Mouse (Mus musculus) heart, postnatal 25 days (tissue): ENCODE measurements around the gene D330045A20Rik. TPM values are rescaled to one million over a fixed set of nuclear protein-coding genes. Genes with fewer than 3 reads are reported as not detected.
"Not testable (repeated sequence)": the region's sequence is repeated elsewhere in the genome, so short reads cannot be mapped to it uniquely, and the experiment has no call there.

Source experiments
- DNase-seq: peaks from one replicate; pipeline ENCODE4 v3.0.0; 2022; ENCODE audit warnings: low spot score
- intact Hi-C: fragments of 180-260 bp; cut with DNase I; formaldehyde crosslinking; loops from one replicate; pipeline ENCODE4 v1.15.1; 2025
- total RNA-seq, 2 experiments: library from RNA; stranded (reverse); gene quantifications; 2 replicates each; pipeline ENCODE4 v1.2.3; 2021

Gene D330045A20Rik
- under 1 TPM in 1 of 2 experiments, not detected in 1; 0.10 TPM for total RNA-seq

- DNase-seq = no peak
- intact Hi-C loops = no loop called here
Measured at GRCm38 (mm10) chrX:139480022-139480894, at the start of gene D330045A20Rik. D330045A20Rik (plus strand) TSS chrX:139480367.

GRCm38 (mm10) chrX:139432550-139432949, 47.6 kb upstream of the D330045A20Rik start:
- intact Hi-C loops = no loop called here

GRCm38 (mm10) chrX:139435202-139435601, 45.0 kb upstream of the D330045A20Rik start:
- no peak for DNase-seq
- intact Hi-C loops = no loop called here

More at GRCm38 (mm10) chrX:139432550-139432949, 47.6 kb upstream of the D330045A20Rik start:
- DNase-seq = no peak

- intact Hi-C loops, DNase-seq: not testable (repeated sequence)
Measured at GRCm38 (mm10) chrX:139441057-139441456, 39.1 kb upstream of the D330045A20Rik start.

GRCm38 (mm10) chrX:139456812-139457211, 23.4 kb upstream of the D330045A20Rik start:
- intact Hi-C loops = no loop called here
- DNase-seq = no peak

- no peak for DNase-seq
- intact Hi-C loops = no loop called here
Measured at GRCm38 (mm10) chrX:139482083-139482482, 1.9 kb downstream of the D330045A20Rik start.

- no peak for DNase-seq
- intact Hi-C loops = no loop called here
Measured at GRCm38 (mm10) chrX:139484974-139485373, 4.8 kb downstream of the D330045A20Rik start.

- no peak for DNase-seq
- intact Hi-C loops = no loop called here
Measured at GRCm38 (mm10) chrX:139516156-139516555, 36.0 kb downstream of the D330045A20Rik start.

- intact Hi-C loops = no loop called here
- no peak for DNase-seq
Measured at GRCm38 (mm10) chrX:139519251-139519650, 39.1 kb downstream of the D330045A20Rik start.

GRCm38 (mm10) chrX:139524303-139525091, 44.3 kb downstream of the D330045A20Rik start:
- intact Hi-C loops = no loop called here

GRCm38 (mm10) chrX:139525724-139526123, 45.6 kb downstream of the D330045A20Rik start:
- intact Hi-C loops = no loop called here
- DNase-seq = no peak

More at GRCm38 (mm10) chrX:139524303-139525091, 44.3 kb downstream of the D330045A20Rik start:
- no peak for DNase-seq

- intact Hi-C loops = no loop called here
- DNase-seq = no peak
Measured at GRCm38 (mm10) chrX:139526984-139527383, 46.8 kb downstream of the D330045A20Rik start.

GRCm38 (mm10) chrX:139529678-139530077, 49.5 kb downstream of the D330045A20Rik start:
- intact Hi-C loops = no loop called here
- DNase-seq = no peak

GRCm38 (mm10) chrX:139532293-139532692, 52.1 kb downstream of the D330045A20Rik start:
- DNase-seq = no peak
- intact Hi-C loops = no loop called here

- no peak for DNase-seq
- intact Hi-C loops = no loop called here
Measured at GRCm38 (mm10) chrX:139537641-139538397, 57.7 kb downstream of the D330045A20Rik start.

- intact Hi-C loops = no loop called here
- no peak for DNase-seq
Measured at GRCm38 (mm10) chrX:139543726-139544125, 63.6 kb downstream of the D330045A20Rik start.

- intact Hi-C loops = no loop called here
- no peak for DNase-seq
Measured at GRCm38 (mm10) chrX:139550456-139550855, 70.3 kb downstream of the D330045A20Rik start.

GRCm38 (mm10) chrX:139552090-139552489, 71.9 kb downstream of the D330045A20Rik start:
- no peak for DNase-seq
- intact Hi-C loops = no loop called here

GRCm38 (mm10) chrX:139562255-139562924, 82.2 kb downstream of the D330045A20Rik start:
- intact Hi-C loops = no loop called here
- no peak for DNase-seq
